Mouse (Mus musculus): Measurements from ENCODE around the gene Rad51b. TPM values are rescaled to one million over a fixed set of nuclear protein-coding genes. Genes with fewer than 3 reads are reported as not detected.

Gene Rad51b
- total and polyA plus RNA-seq, 3 experiments = 0.47 to 0.50 (median 0.49) TPM

DNA sequence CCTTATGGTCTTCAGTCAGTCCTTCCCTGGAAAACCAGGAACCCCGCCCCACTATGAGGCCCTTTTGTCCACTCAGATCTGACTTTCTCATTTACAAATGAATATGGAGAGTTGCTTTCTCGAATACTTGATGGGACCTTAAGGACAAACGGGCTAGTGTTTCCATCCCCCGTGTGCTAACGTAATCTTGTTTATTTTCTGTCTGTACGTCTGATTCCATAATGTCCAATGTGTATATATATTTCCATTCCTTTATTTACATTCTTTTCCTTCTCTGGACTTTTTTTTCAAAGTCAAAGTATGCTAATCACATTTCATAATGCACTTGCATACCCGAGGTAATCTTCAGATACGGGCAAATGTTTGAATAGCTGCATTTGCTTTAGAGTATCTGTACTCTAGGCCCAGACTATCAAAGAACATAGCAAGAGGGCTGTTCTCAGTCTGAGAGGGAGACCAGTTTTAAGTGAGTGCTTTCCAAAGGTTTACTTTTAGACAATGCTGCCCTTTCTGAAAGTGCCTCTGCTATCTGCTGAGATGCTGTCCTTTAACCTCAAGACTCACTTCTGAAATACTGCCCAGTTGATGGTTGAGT, 152.8 kb downstream of the Rad51b start:
- Histone ChIP-seq H3K4me3 (no peak overlapping the region), H3K27ac (no peak overlapping the region), H3K36me3 (ENCODE audit: control insufficient read depth, insufficient read depth, low read length) (no peaks in the 10 kb centered on the region), H3K27me3 (ENCODE audit: control insufficient read depth, insufficient read depth, low read length) (no peaks in the 10 kb centered on the region), H3K79me2 (replicated peaks; ENCODE audit: control insufficient read depth, insufficient read depth, low read length) (no peaks in the 10 kb centered on the region), H3K4me1 (ENCODE audit: control insufficient read depth, insufficient read depth, low read length) (no peaks in the 10 kb centered on the region; the same call in 1 of the 2 replicates), H3K9ac (ENCODE audit: low read depth, low read length) (no peak overlapping the region)
- 91% methylated on average over 8 of the region's 8 CpGs for WGBS
- no peak for TF ChIP-seq POLR2A (IDR thresholded peaks at IDR 0.05; ENCODE audit: insufficient read depth, low read depth, low read length)
- TF ChIP-seq EP300 (IDR thresholded peaks at IDR 0.05; ENCODE audit: insufficient read depth, low read depth, low read length) = no peak
- TF ChIP-seq CTCF (IDR thresholded peaks at IDR 0.05) = no peak
- no peak for DNase-seq
- intact Hi-C loops (cut with DNase I) = no loop called here

DNA sequence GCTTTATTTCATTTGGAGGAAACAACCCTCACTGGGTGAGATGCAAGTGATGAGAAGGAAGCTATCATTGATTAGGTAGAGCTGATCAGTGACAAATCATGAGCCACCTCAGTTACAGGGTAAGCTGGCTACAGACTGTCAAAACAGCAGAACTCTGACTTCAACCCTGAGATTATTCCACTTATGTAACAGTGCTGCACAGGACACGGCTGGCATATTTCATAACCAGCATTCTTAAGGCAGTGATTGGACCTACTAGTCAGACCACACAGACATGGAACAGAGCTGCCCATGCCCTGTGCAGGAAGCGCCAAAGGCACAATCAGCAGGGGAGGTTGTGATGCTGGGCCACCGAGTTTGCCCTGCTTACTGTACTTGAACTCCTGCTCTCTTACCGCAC, 155.8 kb downstream of the Rad51b start:
- 71% methylated on average over 4 of the region's 4 CpGs for WGBS

DNA sequence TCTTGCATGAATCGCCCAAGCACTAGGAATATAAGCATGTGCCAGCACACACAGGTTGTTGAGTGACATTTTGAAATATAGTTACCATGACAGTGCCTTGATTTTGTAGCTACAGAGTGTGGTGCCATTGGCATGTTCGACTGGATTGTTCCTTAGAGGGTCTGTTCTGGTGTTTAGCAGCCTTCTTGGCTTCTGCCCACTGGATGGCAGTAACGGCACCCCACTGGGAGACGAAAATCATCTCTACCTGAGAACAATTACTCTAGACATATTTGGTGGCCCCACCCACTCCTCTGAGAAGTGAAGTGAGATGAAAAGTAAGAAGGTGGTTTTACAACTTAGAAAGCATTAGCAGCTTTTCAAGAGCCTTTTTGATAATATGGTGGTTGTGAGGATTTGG, 156.9 kb downstream of the Rad51b start:
- Histone ChIP-seq H3K4me3 (no peak overlapping the region), H3K79me2 (replicated peaks; ENCODE audit: control insufficient read depth, insufficient read depth, low read length) (no peaks in the 10 kb centered on the region), H3K4me1 (ENCODE audit: control insufficient read depth, insufficient read depth, low read length) (no peaks in the 10 kb centered on the region; the same call in 1 of the 2 replicates), H3K27me3 (ENCODE audit: control insufficient read depth, insufficient read depth, low read length) (no peaks in the 10 kb centered on the region), H3K27ac (no peak overlapping the region), H3K9ac (ENCODE audit: low read depth, low read length) (no peak overlapping the region), H3K36me3 (ENCODE audit: control insufficient read depth, insufficient read depth, low read length) (no peaks in the 10 kb centered on the region)
- no peak for DNase-seq
- WGBS = 81% methylated on average over 4 of the region's 4 CpGs
- intact Hi-C loops (cut with DNase I) = no loop called here
- TF ChIP-seq CTCF (IDR thresholded peaks at IDR 0.05) (no peak), EP300 (IDR thresholded peaks at IDR 0.05; ENCODE audit: insufficient read depth, low read depth, low read length) (no peak), POLR2A (IDR thresholded peaks at IDR 0.05; ENCODE audit: insufficient read depth, low read depth, low read length) (no peak)

More for the DNA sequence above, 155.8 kb downstream of the Rad51b start:
- Histone ChIP-seq H3K27me3 (ENCODE audit: control insufficient read depth, insufficient read depth, low read length) (no peaks in the 10 kb centered on the region), H3K27ac (no peak overlapping the region), H3K9ac (ENCODE audit: low read depth, low read length) (no peak overlapping the region), H3K36me3 (ENCODE audit: control insufficient read depth, insufficient read depth, low read length) (no peaks in the 10 kb centered on the region), H3K4me3 (no peak overlapping the region), H3K79me2 (replicated peaks; ENCODE audit: control insufficient read depth, insufficient read depth, low read length) (no peaks in the 10 kb centered on the region), H3K4me1 (ENCODE audit: control insufficient read depth, insufficient read depth, low read length) (no peaks in the 10 kb centered on the region; the same call in 1 of the 2 replicates)
- intact Hi-C loops (cut with DNase I) = no loop called here
- no peak for TF ChIP-seq CTCF (IDR thresholded peaks at IDR 0.05)
- TF ChIP-seq POLR2A (IDR thresholded peaks at IDR 0.05; ENCODE audit: insufficient read depth, low read depth, low read length) = no peak
- no peak for TF ChIP-seq EP300 (IDR thresholded peaks at IDR 0.05; ENCODE audit: insufficient read depth, low read depth, low read length)
- no peak for DNase-seq

DNA sequence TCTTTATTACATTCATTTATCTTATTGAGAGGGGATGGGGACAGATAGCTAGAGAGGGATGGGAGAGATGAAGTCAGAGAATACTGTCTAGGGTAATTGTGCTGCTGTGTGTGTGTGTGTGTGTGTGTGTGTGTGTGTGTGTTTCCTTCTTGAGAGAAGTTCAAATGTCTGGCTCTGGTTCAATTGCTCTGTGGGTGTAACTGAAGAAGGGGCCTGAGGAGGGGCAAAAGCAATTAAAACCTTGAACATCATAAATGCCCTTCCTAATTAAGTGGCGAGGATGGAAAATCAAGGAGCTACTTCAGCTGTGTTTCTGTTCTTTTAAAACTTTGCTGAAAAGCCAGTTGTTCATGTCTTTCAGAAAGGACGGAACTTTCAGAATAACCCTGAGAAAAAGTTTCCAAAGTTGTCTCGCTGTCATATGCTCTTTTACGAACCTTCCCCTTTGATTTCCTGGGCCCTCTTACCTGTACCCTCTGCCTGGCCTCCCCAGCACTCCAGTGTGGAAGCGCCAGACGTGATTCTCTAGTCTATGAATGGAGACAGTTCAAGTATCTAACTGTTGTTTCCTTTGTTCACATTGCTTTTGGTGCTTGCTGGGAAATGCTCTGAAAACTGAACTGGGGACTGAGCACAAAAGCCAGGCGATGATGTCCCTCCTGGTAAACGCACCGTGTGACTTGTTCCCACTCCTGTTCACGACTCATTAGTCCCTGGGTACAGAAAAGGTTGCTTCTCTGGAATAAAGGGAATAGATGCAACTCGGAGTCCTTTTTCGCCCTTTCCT, 158.2 kb downstream of the Rad51b start:
- Histone ChIP-seq H3K4me3 (no peak overlapping the region), H3K9ac (ENCODE audit: low read depth, low read length) (no peak overlapping the region), H3K79me2 (replicated peaks; ENCODE audit: control insufficient read depth, insufficient read depth, low read length) (no peaks in the 10 kb centered on the region), H3K27me3 (ENCODE audit: control insufficient read depth, insufficient read depth, low read length) (no peaks in the 10 kb centered on the region), H3K27ac (no peak overlapping the region), H3K4me1 (ENCODE audit: control insufficient read depth, insufficient read depth, low read length) (no peaks in the 10 kb centered on the region; the same call in 1 of the 2 replicates), H3K36me3 (ENCODE audit: control insufficient read depth, insufficient read depth, low read length) (no peaks in the 10 kb centered on the region)
- no peak for DNase-seq
- 92% methylated on average over 12 of the region's 12 CpGs for WGBS
- TF ChIP-seq POLR2A (IDR thresholded peaks at IDR 0.05; ENCODE audit: insufficient read depth, low read depth, low read length) = no peak
- no peak for TF ChIP-seq CTCF (IDR thresholded peaks at IDR 0.05)
- TF ChIP-seq EP300 (IDR thresholded peaks at IDR 0.05; ENCODE audit: insufficient read depth, low read depth, low read length) = no peak
- intact Hi-C loops (cut with DNase I) = no loop called here

DNA sequence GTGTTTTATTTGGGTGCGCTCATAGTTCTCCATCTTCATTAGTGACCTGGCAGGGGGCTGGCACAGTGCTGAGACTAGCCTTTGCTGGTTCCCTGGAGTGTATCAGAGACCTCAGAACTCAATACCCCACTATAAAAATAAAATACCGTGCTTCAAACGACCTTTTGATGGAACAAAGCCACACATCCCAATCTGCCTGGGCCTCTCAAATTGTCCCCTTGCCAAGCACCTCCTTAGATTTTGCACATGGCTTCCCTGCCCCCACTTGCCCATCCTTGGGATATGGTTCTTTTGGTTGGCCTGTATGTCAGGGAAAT, 158.7 kb downstream of the Rad51b start:
- intact Hi-C loops (cut with DNase I) = no loop called here
- no peaks in the 10 kb centered on the region; the same call in 1 of the 2 replicates for H3K4me1 ChIP-seq (ENCODE audit: control insufficient read depth, insufficient read depth, low read length)
- no peak overlapping the region for H3K9ac ChIP-seq (ENCODE audit: low read depth, low read length)
- no peak overlapping the region for H3K27ac ChIP-seq
- H3K27me3 ChIP-seq (ENCODE audit: control insufficient read depth, insufficient read depth, low read length) = no peaks in the 10 kb centered on the region
- WGBS = 48% methylated on average over 3 of the region's 3 CpGs
- H3K79me2 ChIP-seq (replicated peaks; ENCODE audit: control insufficient read depth, insufficient read depth, low read length) = no peaks in the 10 kb centered on the region
- DNase-seq = no peak
- TF ChIP-seq POLR2A (IDR thresholded peaks at IDR 0.05; ENCODE audit: insufficient read depth, low read depth, low read length) (no peak), EP300 (IDR thresholded peaks at IDR 0.05; ENCODE audit: insufficient read depth, low read depth, low read length) (no peak), CTCF (IDR thresholded peaks at IDR 0.05) (no peak)
- H3K36me3 ChIP-seq (ENCODE audit: control insufficient read depth, insufficient read depth, low read length) = no peaks in the 10 kb centered on the region
- H3K4me3 ChIP-seq = no peak overlapping the region

DNA sequence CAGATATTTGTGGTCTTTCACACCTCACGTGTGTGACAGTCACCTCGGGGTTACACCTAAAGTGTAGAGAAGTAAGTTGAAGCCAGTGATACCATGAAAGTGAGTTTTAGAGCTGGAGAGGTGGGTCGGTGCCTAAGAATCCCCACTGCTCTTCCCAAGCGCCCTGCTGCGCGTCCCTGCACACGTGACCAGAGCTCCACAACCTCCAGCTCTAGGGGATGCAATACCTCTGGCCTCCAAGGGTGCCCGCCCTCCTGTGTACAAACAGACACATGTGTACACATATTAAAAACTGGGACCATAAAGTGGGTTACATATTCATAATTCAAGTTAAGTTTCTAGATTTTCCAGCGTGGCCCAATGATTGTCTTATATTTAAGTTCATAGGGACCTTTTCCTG, 159.2 kb downstream of the Rad51b start:
- TF ChIP-seq CTCF (IDR thresholded peaks at IDR 0.05) = no peak
- TF ChIP-seq EP300 (IDR thresholded peaks at IDR 0.05; ENCODE audit: insufficient read depth, low read depth, low read length) = no peak
- no peak for TF ChIP-seq POLR2A (IDR thresholded peaks at IDR 0.05; ENCODE audit: insufficient read depth, low read depth, low read length)
- H3K79me2 ChIP-seq (replicated peaks; ENCODE audit: control insufficient read depth, insufficient read depth, low read length) = no peaks in the 10 kb centered on the region
- no peak overlapping the region for H3K27ac ChIP-seq
- no peak overlapping the region for H3K4me3 ChIP-seq
- WGBS = 88% methylated on average over 9 of the region's 9 CpGs
- no peaks in the 10 kb centered on the region for H3K27me3 ChIP-seq (ENCODE audit: control insufficient read depth, insufficient read depth, low read length)
- intact Hi-C loops (cut with DNase I) = no loop called here
- no peaks in the 10 kb centered on the region; the same call in 1 of the 2 replicates for H3K4me1 ChIP-seq (ENCODE audit: control insufficient read depth, insufficient read depth, low read length)
- no peaks in the 10 kb centered on the region for H3K36me3 ChIP-seq (ENCODE audit: control insufficient read depth, insufficient read depth, low read length)
- no peak for DNase-seq
- no peak overlapping the region for H3K9ac ChIP-seq (ENCODE audit: low read depth, low read length)

Data from heart, adult 2 months (tissue).